Mouse (Mus musculus) heart, adult 2 months (tissue): Measurements from ENCODE around the gene Prrx1. TPM values are rescaled to one million over a fixed set of nuclear protein-coding genes. Genes with fewer than 3 reads are reported as not detected.

ENCODE experiments used
- DNase-seq, 2 experiments: peaks; one replicate each; pipeline ENCODE4 v3.0.0; 2021
- H3K27ac ChIP-seq: fragments of 200-600 bp; 2 replicates; pipeline ENCODE4 v1.8.1; 2022
- H3K27me3 ChIP-seq: fragments of 200-500 bp; 2 replicates; pipeline ENCODE4 v1.6.1; 2012; ENCODE audit warnings: mild to moderate bottlenecking, low read length, inconsistent platforms, mixed read lengths; ENCODE audit not compliant: control insufficient read depth, insufficient read depth
- H3K36me3 ChIP-seq: fragments of 200-500 bp; 2 replicates; pipeline ENCODE4 v1.6.1; 2012; ENCODE audit warnings: low read length, inconsistent platforms; ENCODE audit not compliant: control insufficient read depth, insufficient read depth
- H3K4me1 ChIP-seq: fragments of 200-500 bp; 2 replicates; pipeline ENCODE4 v1.6.1; 2011; ENCODE audit warnings: low read length; ENCODE audit not compliant: control insufficient read depth, insufficient read depth
- H3K4me3 ChIP-seq: fragments of 200-600 bp; 2 replicates; pipeline ENCODE4 v1.8.1; 2022
- H3K79me2 ChIP-seq: fragments of 200-500 bp; replicated peaks from 2 replicates; pipeline ENCODE4 v1.6.1; 2012; ENCODE audit warnings: mild to moderate bottlenecking, inconsistent platforms, low read length, moderate library complexity, mixed read lengths; ENCODE audit not compliant: control insufficient read depth, insufficient read depth
- H3K9ac ChIP-seq: fragments of 200-500 bp; 2 replicates; pipeline ENCODE4 v1.6.1; 2012; ENCODE audit warnings: low read depth, mild to moderate bottlenecking, control low read depth, inconsistent platforms, low read length, mixed read lengths
- CTCF ChIP-seq: fragments of 200-600 bp; IDR thresholded peaks from 2 replicates; pipeline ENCODE4 v1.8.1; 2022; ENCODE audit warnings: antibody characterized with exemption, mild to moderate bottlenecking, moderate library complexity
- EP300 ChIP-seq: fragments of 200-500 bp; IDR thresholded peaks from 2 replicates; pipeline ENCODE4 v1.6.1; 2011; ENCODE audit warnings: low read depth, low read length, control low read depth; ENCODE audit not compliant: insufficient read depth
- POLR2A ChIP-seq: fragments of 200-500 bp; IDR thresholded peaks from 2 replicates; pipeline ENCODE4 v1.6.1; 2011; ENCODE audit warnings: mild to moderate bottlenecking, low read depth, low read length, control low read depth; ENCODE audit not compliant: insufficient read depth
- WGBS: fragments of 180-500 bp; shearing (Covaris S2); methylation state at CpG from one replicate; pipeline ENCODE4 v1.1.7; 2018; 5-methylcytosine and 5-hydroxymethylcytosine counted together
- intact Hi-C: fragments of 180-260 bp; cut with DNase I; formaldehyde crosslinking; loops from one replicate; pipeline ENCODE4 v1.15.1; 2025
- polyA plus RNA-seq: library from polyadenylated mRNA; depleted of rRNA; stranded (reverse); fragments of >200 nt; gene quantifications from 2 replicates; pipeline ENCODE4 v1.2.3, GENCODE M21; 2012
- total RNA-seq, 2 experiments: library from RNA; stranded (reverse); gene quantifications; 2 replicates each; pipeline ENCODE4 v1.2.3; 2021

Gene Prrx1
- total and polyA plus RNA-seq, 3 experiments: 15.0 to 29.5 (median 28.1) TPM

- no peak overlapping the region for H3K9ac ChIP-seq
- H3K79me2 ChIP-seq: no peaks in the 10 kb centered on the region
- H3K27me3 ChIP-seq: no peaks in the 10 kb centered on the region
- H3K27ac ChIP-seq: no peak overlapping the region
- H3K4me3 ChIP-seq: no peak overlapping the region
- TF ChIP-seq EP300: no peak
- no peak for TF ChIP-seq CTCF
- no peak for TF ChIP-seq POLR2A
- peaks cover 3% of the 10 kb centered on the region for H3K36me3 ChIP-seq
- H3K4me1 ChIP-seq: peaks cover 2% of the 10 kb centered on the region
- no peak for DNase-seq
- WGBS: 69% methylated on average over 3 of the region's 3 CpGs
- intact Hi-C loops: no loop called here
Observed at GRCm38 (mm10) chr1:163273132-163273531, 40.4 kb downstream of the Prrx1 start.

- Histone ChIP-seq H3K27ac (no peak overlapping the region), H3K36me3 (peaks cover 3% of the 10 kb centered on the region), H3K9ac (no peak overlapping the region), H3K4me1 (peaks cover 2% of the 10 kb centered on the region), H3K4me3 (no peak overlapping the region), H3K79me2 (0 out of 2 replicates have a peak, but pooled peaks cover 2% of the 10 kb centered on the region), H3K27me3 (no peaks in the 10 kb centered on the region)
- TF ChIP-seq POLR2A (no peak), CTCF (no peak), EP300 (no peak)
- 92% methylated on average over 8 of the region's 8 CpGs for WGBS
- intact Hi-C loops: loop anchor here (5.0 kb wide), 1 partner anchor 45 kb away; the partner anchor contains the start of gene Prrx1
- DNase-seq: no peak
Observed at GRCm38 (mm10) chr1:163266853-163267538, 46.5 kb downstream of the Prrx1 start.

GRCm38 (mm10) chr1:163257298-163257697 is 56.2 kb downstream of the Prrx1 start:
- Histone ChIP-seq H3K9ac (no peak overlapping the region), H3K36me3 (no peaks in the 10 kb centered on the region; the same call in 1 of the 2 replicates), H3K4me3 (no peak overlapping the region), H3K27ac (no peak overlapping the region), H3K4me1 (no peaks in the 10 kb centered on the region), H3K27me3 (no peaks in the 10 kb centered on the region), H3K79me2 (no peaks in the 10 kb centered on the region)
- TF ChIP-seq CTCF (no peak), POLR2A (no peak), EP300 (no peak)
- intact Hi-C loops: no loop called here
- WGBS: 70% methylated on average over 2 of the region's 2 CpGs
- no peak for DNase-seq

GRCm38 (mm10) chr1:163255884-163256283 is 57.6 kb downstream of the Prrx1 start:
- Histone ChIP-seq H3K9ac (no peak overlapping the region), H3K27me3 (no peaks in the 10 kb centered on the region), H3K79me2 (no peaks in the 10 kb centered on the region), H3K36me3 (peaks cover 3% of the 10 kb centered on the region), H3K4me1 (no peaks in the 10 kb centered on the region), H3K27ac (no peak overlapping the region), H3K4me3 (no peak overlapping the region)
- 100% methylated on average over 2 of the region's 2 CpGs for WGBS
- DNase-seq: no peak
- TF ChIP-seq EP300: no peak
- TF ChIP-seq CTCF: no peak
- no peak for TF ChIP-seq POLR2A
- intact Hi-C loops: no loop called here

- Histone ChIP-seq H3K9ac (no peak overlapping the region), H3K27ac (no peak overlapping the region), H3K79me2 (no peaks in the 10 kb centered on the region), H3K4me3 (no peak overlapping the region), H3K36me3 (peaks cover 3% of the 10 kb centered on the region), H3K4me1 (no peaks in the 10 kb centered on the region), H3K27me3 (no peaks in the 10 kb centered on the region)
- DNase-seq: no peak
- 66% methylated on average over 4 of the region's 4 CpGs for WGBS
- TF ChIP-seq CTCF: no peak
- no peak for TF ChIP-seq EP300
- TF ChIP-seq POLR2A: no peak
- intact Hi-C loops: no loop called here
Observed at GRCm38 (mm10) chr1:163252796-163253195, 60.7 kb downstream of the Prrx1 start.

- WGBS: 62% methylated on average over 5 of the region's 5 CpGs
- Histone ChIP-seq H3K27ac (no peak overlapping the region), H3K27me3 (no peaks in the 10 kb centered on the region), H3K4me3 (no peak overlapping the region), H3K79me2 (no peaks in the 10 kb centered on the region), H3K36me3 (peaks cover 3% of the 10 kb centered on the region), H3K9ac (no peak overlapping the region), H3K4me1 (no peaks in the 10 kb centered on the region)
- DNase-seq: no peak
- intact Hi-C loops: no loop called here
- no peak for TF ChIP-seq EP300
- no peak for TF ChIP-seq POLR2A
- no peak for TF ChIP-seq CTCF
Observed at GRCm38 (mm10) chr1:163252331-163252730, 61.2 kb downstream of the Prrx1 start.
